Mouse (Mus musculus) E14TG2a.4 (cell line): ENCODE measurements around the gene Adgrl3.

Experiments used
- CTCF ChIP-seq: conservative IDR thresholded peaks from 2 replicates; pipeline ENCODE4 v1.5.1; 2014; ENCODE audit warnings: low read length
- NANOG ChIP-seq: IDR thresholded peaks from 2 replicates; pipeline ENCODE4 v1.6.1; 2014; ENCODE audit warnings: borderline replicate concordance, low read length, mixed read lengths
- POU5F1 ChIP-seq: IDR thresholded peaks from 2 replicates; pipeline ENCODE4 v1.6.1; 2014; ENCODE audit warnings: low read length, borderline replicate concordance

- TF ChIP-seq CTCF, result no peak
- TF ChIP-seq NANOG, result no peak
- no peak for TF ChIP-seq POU5F1
Measured at GRCm38 (mm10) chr5:81023923-81024715, 4.2 kb downstream of the Adgrl3 start.
